Mouse (Mus musculus) retina, postnatal 1 day (tissue): ENCODE measurements around the gene Mrps21.

Source experiments
- DNase-seq: peaks from one replicate; pipeline ENCODE4 v3.0.0-alpha.2; 2012

The Mrps21 gene

GRCm38 (mm10) chr3:95842503-95843214 lies 28.7 kb downstream of the Mrps21 start:
- no peak for DNase-seq

- no peak for DNase-seq
Observed at GRCm38 (mm10) chr3:95839250-95839649, 32.1 kb downstream of the Mrps21 start.

GRCm38 (mm10) chr3:95829053-95829452 lies 42.3 kb downstream of the Mrps21 start:
- DNase-seq: no peak

- DNase-seq: no peak
Observed at GRCm38 (mm10) chr3:95826275-95826674, 45.0 kb downstream of the Mrps21 start.

GRCm38 (mm10) chr3:95820046-95821010 lies 51.0 kb downstream of the Mrps21 start:
- no peak for DNase-seq

- DNase-seq: peak; percentile 100
Observed at GRCm38 (mm10) chr3:95819351-95819985, 51.9 kb downstream of the Mrps21 start.

GRCm38 (mm10) chr3:95818571-95819288 lies 52.6 kb downstream of the Mrps21 start, which contains the start of gene Rprd2:
Gene Rprd2, minus strand, starts transcription at chr3:95818863.
- peak; percentile 91 for DNase-seq

GRCm38 (mm10) chr3:95818026-95818511 lies 53.2 kb downstream of the Mrps21 start:
- DNase-seq: peak; percentile 62

GRCm38 (mm10) chr3:95816681-95817080 lies 54.6 kb downstream of the Mrps21 start:
- DNase-seq: no peak
